Mouse (Mus musculus) liver, embryonic 16.5 days (tissue): ENCODE results near the gene Ksr2. TPM values are rescaled to one million over a fixed set of nuclear protein-coding genes. Genes with fewer than 3 reads are reported as not detected.
A peak's percentile ranks its signal among the peaks of the same experiment; 100 is the strongest.

Experiments
- ATAC-seq: fragments of 200-750 bp; cut with Nextera tagmentation; 2 replicates; pipeline ENCODE4 v1.8.0; 2017; ENCODE audit warnings: low read depth, mild to moderate bottlenecking, moderate number of reproducible peaks, moderate library complexity
- H3K27ac ChIP-seq: fragments of 300-500 bp; sonication (generic); 2 replicates; pipeline ENCODE4 v1.5.1; 2014; ENCODE audit warnings: mild to moderate bottlenecking, low read length
- H3K27me3 ChIP-seq: fragments of 300-500 bp; sonication (generic); 2 replicates; pipeline ENCODE4 v1.6.1; 2014; ENCODE audit warnings: low read depth, low read length, mixed read lengths; ENCODE audit not compliant: control insufficient read depth, insufficient read depth
- H3K36me3 ChIP-seq: fragments of 300-500 bp; sonication (generic); 2 replicates; pipeline ENCODE4 v1.6.1; 2014; ENCODE audit warnings: mild to moderate bottlenecking; ENCODE audit not compliant: control insufficient read depth, insufficient read depth
- H3K4me1 ChIP-seq: fragments of 300-500 bp; sonication (generic); 2 replicates; pipeline ENCODE4 v1.6.1; 2014; ENCODE audit warnings: low read depth, low read length, mixed read lengths; ENCODE audit not compliant: control insufficient read depth
- H3K4me2 ChIP-seq: fragments of 300-500 bp; sonication (generic); 2 replicates; pipeline ENCODE4 v1.6.1; 2014; ENCODE audit warnings: low read depth, low read length, mixed read lengths
- H3K4me3 ChIP-seq: fragments of 300-500 bp; sonication (generic); 2 replicates; pipeline ENCODE4 v1.5.1; 2014; ENCODE audit warnings: low read depth, mild to moderate bottlenecking, low read length
- H3K9ac ChIP-seq: fragments of 300-500 bp; sonication (generic); 2 replicates; pipeline ENCODE4 v1.6.1; 2014; ENCODE audit warnings: low read depth, low read length
- H3K9me3 ChIP-seq: fragments of 300-500 bp; sonication (generic); replicated peaks from 2 replicates; pipeline ENCODE4 v1.6.1; 2016; ENCODE audit warnings: low read length; ENCODE audit not compliant: control insufficient read depth
- WGBS: fragments of 180-500 bp; shearing (Covaris S2); extraction: QIAGEN DNeasy Blood & Tissue Kit; methylation state at CpG from one replicate; pipeline ENCODE4 v1.1.7; 2014; ENCODE audit not compliant: insufficient replicate concordance; 5-methylcytosine and 5-hydroxymethylcytosine counted together
- polyA plus RNA-seq: library from polyadenylated mRNA; unstranded; fragments of >200 nt; fragmentation: Nextera tagmentation; extraction: Ambion mirVana; gene quantifications from 2 replicates; pipeline ENCODE4 v1.2.1, GENCODE M21; 2015

Ksr2 gene
- polyA plus RNA-seq, 1 experiment from 2014 or later: 0.06 TPM

GRCm38 (mm10) chr5:117455546-117455945 is 41.7 kb downstream of the Ksr2 start:
- Histone ChIP-seq H3K36me3 (no peaks in the 10 kb centered on the region), H3K27me3 (no peaks in the 10 kb centered on the region), H3K4me3 (no peak overlapping the region), H3K9me3 (no peaks in the 10 kb centered on the region), H3K27ac (no peak overlapping the region), H3K9ac (no peak overlapping the region), H3K4me1 (peaks cover 6% of the 10 kb centered on the region), H3K4me2 (no peak overlapping the region)
- 58% methylated on average over 8 of the region's 8 CpGs for WGBS
- no peak for ATAC-seq

- Histone ChIP-seq H3K4me3 (no peak overlapping the region), H3K27me3 (no peaks in the 10 kb centered on the region), H3K9ac (no peak overlapping the region), H3K9me3 (no peaks in the 10 kb centered on the region), H3K36me3 (no peaks in the 10 kb centered on the region), H3K4me1 (peaks cover 6% of the 10 kb centered on the region), H3K4me2 (no peak overlapping the region), H3K27ac (no peak overlapping the region)
- WGBS: 79% methylated on average over 9 of the region's 9 CpGs
- ATAC-seq: no peak
Observed at GRCm38 (mm10) chr5:117457121-117457520, 43.3 kb downstream of the Ksr2 start.

- WGBS: 67% methylated on average over 8 of the region's 8 CpGs
- ATAC-seq: peak; percentile 61
- H3K27me3 ChIP-seq: no peaks in the 10 kb centered on the region
Observed at GRCm38 (mm10) chr5:117457583-117457982, 43.8 kb downstream of the Ksr2 start.

GRCm38 (mm10) chr5:117458899-117459298 is 45.1 kb downstream of the Ksr2 start:
- Histone ChIP-seq H3K4me2 (no peak overlapping the region), H3K36me3 (no peaks in the 10 kb centered on the region), H3K4me1 (peaks cover 6% of the 10 kb centered on the region), H3K27ac (no peak overlapping the region), H3K9me3 (no peaks in the 10 kb centered on the region), H3K9ac (no peak overlapping the region), H3K27me3 (no peaks in the 10 kb centered on the region), H3K4me3 (no peak overlapping the region)
- peak; percentile 64 for ATAC-seq
- WGBS: 28% methylated on average over 9 of the region's 9 CpGs

More at GRCm38 (mm10) chr5:117457583-117457982, 43.8 kb downstream of the Ksr2 start:
- H3K4me3 ChIP-seq: no peak overlapping the region
- peaks cover 6% of the 10 kb centered on the region for H3K4me1 ChIP-seq
- H3K27ac ChIP-seq: no peak overlapping the region
- H3K9ac ChIP-seq: no peak overlapping the region
- H3K36me3 ChIP-seq: no peaks in the 10 kb centered on the region
- no peak overlapping the region for H3K4me2 ChIP-seq
- no peaks in the 10 kb centered on the region for H3K9me3 ChIP-seq

GRCm38 (mm10) chr5:117460261-117460660 is 46.5 kb downstream of the Ksr2 start:
- no peak overlapping the region for H3K4me3 ChIP-seq
- H3K4me2 ChIP-seq: no peak overlapping the region
- no peaks in the 10 kb centered on the region for H3K27me3 ChIP-seq
- H3K27ac ChIP-seq: no peak overlapping the region
- peaks cover 6% of the 10 kb centered on the region for H3K4me1 ChIP-seq
- WGBS: 81% methylated on average over 14 of the region's 14 CpGs
- no peaks in the 10 kb centered on the region for H3K36me3 ChIP-seq
- H3K9me3 ChIP-seq: no peaks in the 10 kb centered on the region
- H3K9ac ChIP-seq: no peak overlapping the region
- ATAC-seq: no peak

GRCm38 (mm10) chr5:117467052-117467451 is 53.3 kb downstream of the Ksr2 start:
- Histone ChIP-seq H3K36me3 (no peaks in the 10 kb centered on the region), H3K9me3 (no peaks in the 10 kb centered on the region), H3K27me3 (no peaks in the 10 kb centered on the region), H3K4me3 (no peak overlapping the region), H3K27ac (no peak overlapping the region), H3K9ac (no peak overlapping the region), H3K4me2 (no peak overlapping the region), H3K4me1 (no peaks in the 10 kb centered on the region)
- no peak for ATAC-seq
- 42% methylated on average over 12 of the region's 12 CpGs for WGBS

GRCm38 (mm10) chr5:117468961-117469360 is 55.2 kb downstream of the Ksr2 start:
- ATAC-seq: no peak
- Histone ChIP-seq H3K9me3 (no peaks in the 10 kb centered on the region), H3K27ac (no peak overlapping the region), H3K4me1 (no peaks in the 10 kb centered on the region), H3K4me2 (no peak overlapping the region), H3K27me3 (no peaks in the 10 kb centered on the region), H3K36me3 (no peaks in the 10 kb centered on the region), H3K4me3 (no peak overlapping the region), H3K9ac (no peak overlapping the region)
- 27% methylated on average over 4 of the region's 4 CpGs for WGBS

GRCm38 (mm10) chr5:117469572-117469971 is 55.8 kb downstream of the Ksr2 start:
- Histone ChIP-seq H3K9me3 (no peaks in the 10 kb centered on the region), H3K4me1 (no peaks in the 10 kb centered on the region), H3K4me3 (no peak overlapping the region), H3K36me3 (no peaks in the 10 kb centered on the region), H3K27ac (no peak overlapping the region), H3K4me2 (0 out of 2 replicates have a peak overlapping the region, but pooled peaks have one; percentile 5), H3K27me3 (no peaks in the 10 kb centered on the region), H3K9ac (no peak overlapping the region)
- WGBS: 13% methylated on average over 8 of the region's 8 CpGs
- peak; percentile 45; the same call in 1 of the 2 replicates for ATAC-seq

GRCm38 (mm10) chr5:117481162-117481561 is 67.4 kb downstream of the Ksr2 start:
- no peaks in the 10 kb centered on the region for H3K9me3 ChIP-seq
- no peaks in the 10 kb centered on the region for H3K27me3 ChIP-seq
- H3K27ac ChIP-seq: no peak overlapping the region
- no peaks in the 10 kb centered on the region for H3K36me3 ChIP-seq
- H3K9ac ChIP-seq: no peak overlapping the region
- no peak for ATAC-seq
- 41% methylated on average over 3 of the region's 3 CpGs for WGBS
- H3K4me2 ChIP-seq: no peak overlapping the region
- no peaks in the 10 kb centered on the region for H3K4me1 ChIP-seq
- no peak overlapping the region for H3K4me3 ChIP-seq
